Mouse (Mus musculus) WW6 (cell line): ENCODE data around the gene 6430628N08Rik.

ENCODE experiments used
- DNase-seq: peaks from one replicate; pipeline ENCODE4 v3.0.0-alpha.2; 2013; ENCODE audit warnings: low read depth, low spot score

6430628N08Rik gene

GRCm38 (mm10) chr4:115886875-115887274, 3.6 kb upstream of the 6430628N08Rik start:
- no peak for DNase-seq

- no peak for DNase-seq
Measured at GRCm38 (mm10) chr4:115890066-115890465, 399 bp upstream of the 6430628N08Rik start.

GRCm38 (mm10) chr4:115894281-115894680, 3.8 kb downstream of the 6430628N08Rik start:
- DNase-seq, result no peak

GRCm38 (mm10) chr4:115897901-115898631, 7.6 kb downstream of the 6430628N08Rik start:
- no peak for DNase-seq

- DNase-seq, result no peak
Measured at GRCm38 (mm10) chr4:115902816-115903215, 12.4 kb downstream of the 6430628N08Rik start.

GRCm38 (mm10) chr4:115904375-115904774, 13.9 kb downstream of the 6430628N08Rik start:
- DNase-seq, result no peak

- no peak for DNase-seq
Measured at GRCm38 (mm10) chr4:115905701-115906100, 15.2 kb downstream of the 6430628N08Rik start.

GRCm38 (mm10) chr4:115906791-115907190, 16.3 kb downstream of the 6430628N08Rik start:
- no peak for DNase-seq

GRCm38 (mm10) chr4:115907994-115908393, 17.5 kb downstream of the 6430628N08Rik start:
- DNase-seq, result no peak

- no peak for DNase-seq
Measured at GRCm38 (mm10) chr4:115908641-115909040, 18.2 kb downstream of the 6430628N08Rik start.

- no peak for DNase-seq
Measured at GRCm38 (mm10) chr4:115911586-115911985, 21.1 kb downstream of the 6430628N08Rik start.

- no peak for DNase-seq
Measured at GRCm38 (mm10) chr4:115919911-115920310, 29.4 kb downstream of the 6430628N08Rik start.

- DNase-seq, result no peak
Measured at GRCm38 (mm10) chr4:115922688-115923087, 32.2 kb downstream of the 6430628N08Rik start.

GRCm38 (mm10) chr4:115923262-115923880, 32.9 kb downstream of the 6430628N08Rik start:
- no peak for DNase-seq

- DNase-seq, result no peak
Measured at GRCm38 (mm10) chr4:115927637-115928036, 37.2 kb downstream of the 6430628N08Rik start.

- no peak for DNase-seq
Measured at GRCm38 (mm10) chr4:115931556-115932088, 41.2 kb downstream of the 6430628N08Rik start.

- DNase-seq, result no peak
Measured at GRCm38 (mm10) chr4:115935835-115936581, 45.5 kb downstream of the 6430628N08Rik start.

GRCm38 (mm10) chr4:115936646-115937045, 46.2 kb downstream of the 6430628N08Rik start:
- DNase-seq, result no peak

- DNase-seq, result no peak
Measured at GRCm38 (mm10) chr4:115937061-115937976, 46.9 kb downstream of the 6430628N08Rik start.

GRCm38 (mm10) chr4:115938276-115939160, 48.1 kb downstream of the 6430628N08Rik start:
- no peak for DNase-seq
